Mouse (Mus musculus) CD8-positive naive resting alpha-beta T cell, adult 2 months (primary cell): Measurements from ENCODE around the gene Akr1b3.

ENCODE experiments used
- DNase-seq, 2 experiments: peaks; one replicate each; pipeline ENCODE4 v3.0.0; 2022; ENCODE audit warnings: low read depth in 2 of 2, low spot score in 2 of 2

Akr1b3 gene

DNA sequence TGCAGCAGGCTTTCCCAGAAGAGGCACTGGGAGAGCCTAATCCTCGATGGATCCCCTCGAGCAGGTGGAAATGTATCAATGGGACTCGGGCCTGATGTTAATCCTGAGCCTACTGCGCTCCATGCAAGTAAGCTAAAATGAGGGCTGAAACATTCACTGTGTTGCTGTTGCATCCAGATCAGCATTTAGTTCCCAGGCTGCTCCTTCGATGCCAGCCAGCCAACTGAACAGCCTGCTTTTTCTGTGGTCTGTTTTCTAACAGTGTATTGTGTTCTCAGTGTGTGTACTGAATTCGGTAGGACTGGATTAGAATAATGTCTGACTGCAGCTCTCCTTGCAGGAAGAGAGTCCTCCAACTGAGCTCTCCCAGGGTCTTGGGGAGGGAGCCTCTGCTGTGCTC lies 46.6 kb downstream of the Akr1b3 start:
- DNase-seq = no peak

DNA sequence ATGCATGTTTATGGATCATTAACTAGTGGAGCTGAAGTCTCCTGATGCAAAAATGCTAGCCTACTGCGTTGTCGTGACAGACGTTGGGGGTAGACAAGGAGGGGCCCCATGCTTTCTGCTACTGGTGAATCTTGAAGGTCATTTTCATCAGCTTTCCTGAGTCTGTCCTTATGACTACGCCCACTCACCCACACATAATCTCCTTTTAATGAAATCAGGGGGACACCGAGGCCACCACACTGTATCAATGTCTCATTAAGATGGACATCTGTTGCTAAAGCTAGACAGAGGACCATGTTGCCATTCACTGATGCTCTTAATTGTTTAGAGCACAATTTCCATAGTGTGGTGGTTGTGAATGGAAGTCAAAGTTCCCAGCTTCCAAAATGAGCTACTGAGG lies 58.7 kb downstream of the Akr1b3 start:
- DNase-seq = no peak
